Mouse (Mus musculus): ENCODE measurements around the gene Ccdc107. TPM values are rescaled to one million over a fixed set of nuclear protein-coding genes. Genes with fewer than 3 reads are reported as not detected.

Gene Ccdc107
- polyA plus RNA-seq, 1 experiment, result 85.4 TPM

DNA sequence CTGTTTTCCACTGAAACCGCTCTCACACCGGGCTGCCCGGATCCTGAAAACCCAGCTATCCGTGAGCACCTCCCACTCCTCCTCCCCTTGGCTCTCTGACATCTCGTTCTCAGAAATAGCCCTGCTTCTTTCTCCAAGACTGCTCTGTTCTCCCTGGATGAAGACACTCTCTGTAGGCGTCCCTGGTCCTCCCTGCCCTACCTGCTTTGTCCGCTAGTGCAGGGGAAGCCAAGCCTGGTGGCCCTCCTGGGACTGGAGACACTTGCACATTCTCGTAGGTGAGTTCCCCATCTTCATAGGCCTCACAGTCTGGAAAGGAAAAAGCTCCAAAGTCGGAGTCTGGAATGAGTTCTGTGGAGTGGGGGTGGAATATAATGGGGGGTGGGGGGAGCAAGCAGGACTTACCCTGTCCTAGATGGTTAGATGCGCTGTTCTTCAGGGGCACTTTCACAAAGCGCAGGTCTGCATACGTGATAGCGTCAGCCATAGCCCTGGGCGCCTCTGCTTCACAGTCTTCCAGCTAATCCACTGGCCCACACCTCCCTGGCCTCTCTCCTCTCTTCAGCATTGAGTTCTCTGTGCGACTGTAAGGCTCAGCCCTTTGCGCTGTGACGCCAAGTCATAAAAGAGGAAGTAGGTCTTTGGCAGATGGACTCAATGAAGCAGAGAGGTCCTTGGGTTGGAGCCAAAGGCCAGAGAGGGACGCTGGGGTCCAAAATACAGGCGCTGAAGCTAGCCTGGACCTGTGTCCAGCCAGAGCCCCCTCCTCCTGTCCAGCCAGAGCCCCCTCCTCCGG, 38.5 kb upstream of the Ccdc107 start, which contains the start of gene Cd72:
Cd72 (minus strand) TSS at position 588 of the 796 bp plus-strand sequence.
- 7% methylated on average over 20 of the region's 20 CpGs for WGBS
- peaks cover 36% of the 10 kb centered on the region; the same call in 1 of the 2 replicates for H3K4me1 ChIP-seq (ENCODE audit: control insufficient read depth, insufficient read depth, insufficient read length)
- DNase-seq (ENCODE audit: low read depth in 1 of 2, low spot score in 2 of 2), result peak; percentile 68 to 75

DNA sequence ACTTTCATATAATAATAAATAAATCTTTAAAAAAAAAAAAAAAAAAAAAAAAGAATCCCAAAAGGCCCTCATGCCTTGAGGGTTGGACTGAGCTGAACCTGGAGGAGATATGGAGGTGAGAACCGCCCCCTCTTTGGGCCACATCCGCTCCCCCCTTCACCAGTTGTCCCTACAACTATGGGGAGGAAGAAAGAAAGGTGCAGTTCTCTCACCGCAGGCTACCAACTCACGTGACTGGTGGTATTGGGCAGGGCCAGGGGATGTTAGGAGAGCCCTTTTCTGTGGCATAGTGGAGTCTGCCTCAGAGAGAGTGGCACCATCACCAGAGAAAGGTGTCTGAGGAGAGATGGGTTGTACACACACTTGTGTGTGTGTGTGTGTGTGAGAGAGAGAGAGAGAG, 36.2 kb upstream of the Ccdc107 start:
- WGBS, result 9% methylated on average over 4 of the region's 4 CpGs
- peak overlapping the region; percentile 91 for H3K27ac ChIP-seq (ENCODE audit: insufficient read depth, low read length)

More for the DNA sequence above, 38.5 kb upstream of the Ccdc107 start, which contains the start of gene Cd72:
- TF ChIP-seq CTCF (IDR thresholded peaks at IDR 0.05; ENCODE audit: extremely low read depth, insufficient read depth, insufficient read length, insufficient replicate concordance) (peak; percentile 45; the same call in 1 of the 2 replicates), POLR2A (IDR thresholded peaks at IDR 0.05; ENCODE audit: low read depth, low read length) (peak; percentile 92)
- Histone ChIP-seq H3K27ac (ENCODE audit: insufficient read depth, low read length) (peak within 1 kb of the TSS; percentile 96), H3K4me3 (ENCODE audit: extremely low read depth, insufficient read depth, insufficient read length) (peak within 1 kb of the TSS; percentile 70), H3K36me3 (ENCODE audit: control insufficient read depth, insufficient read depth, low read length) (peaks cover 9% of the 10 kb centered on the region; the same call in 1 of the 2 replicates), H3K27me3 (ENCODE audit: control insufficient read depth, insufficient read depth, low read length) (no peaks in the 10 kb centered on the region)

GRCm38 (mm10) chr4:43457124-43457523, 35.6 kb upstream of the Ccdc107 start:
- H3K4me1 ChIP-seq (ENCODE audit: control insufficient read depth, insufficient read depth, insufficient read length), result peaks cover 33% of the 10 kb centered on the region; the same call in 1 of the 2 replicates
- peak in 1 of 2 experiments; percentile 79 for DNase-seq (ENCODE audit: low read depth in 1 of 2, low spot score in 2 of 2)
- H3K36me3 ChIP-seq (ENCODE audit: control insufficient read depth, insufficient read depth, low read length), result 0 out of 2 replicates have a peak, but pooled peaks cover 2% of the 10 kb centered on the region
- H3K27ac ChIP-seq (ENCODE audit: insufficient read depth, low read length), result peak overlapping the region; percentile 91
- H3K27me3 ChIP-seq (ENCODE audit: control insufficient read depth, insufficient read depth, low read length), result no peaks in the 10 kb centered on the region
- no peak for TF ChIP-seq CTCF (IDR thresholded peaks at IDR 0.05; ENCODE audit: extremely low read depth, insufficient read depth, insufficient read length, insufficient replicate concordance)
- TF ChIP-seq POLR2A (IDR thresholded peaks at IDR 0.05; ENCODE audit: low read depth, low read length), result no peak
- no peak overlapping the region for H3K4me3 ChIP-seq (ENCODE audit: extremely low read depth, insufficient read depth, insufficient read length)
- WGBS, result 5% methylated on average over 8 of the region's 8 CpGs

More for the DNA sequence above, 36.2 kb upstream of the Ccdc107 start:
- Histone ChIP-seq H3K36me3 (ENCODE audit: control insufficient read depth, insufficient read depth, low read length) (peaks cover 3% of the 10 kb centered on the region; the same call in 1 of the 2 replicates), H3K4me3 (ENCODE audit: extremely low read depth, insufficient read depth, insufficient read length) (no peak overlapping the region), H3K27me3 (ENCODE audit: control insufficient read depth, insufficient read depth, low read length) (no peaks in the 10 kb centered on the region), H3K4me1 (ENCODE audit: control insufficient read depth, insufficient read depth, insufficient read length) (peaks cover 36% of the 10 kb centered on the region; the same call in 1 of the 2 replicates)
- TF ChIP-seq CTCF (IDR thresholded peaks at IDR 0.05; ENCODE audit: extremely low read depth, insufficient read depth, insufficient read length, insufficient replicate concordance) (no peak), POLR2A (IDR thresholded peaks at IDR 0.05; ENCODE audit: low read depth, low read length) (peak; percentile 15; the same call in 1 of the 2 replicates)
- DNase-seq (ENCODE audit: low read depth in 1 of 2, low spot score in 2 of 2), result peak; percentile 77 to 85

GRCm38 (mm10) chr4:43463102-43463501, 29.6 kb upstream of the Ccdc107 start:
- 86% methylated on average over 5 of the region's 5 CpGs for WGBS

GRCm38 (mm10) chr4:43465935-43466334, 26.8 kb upstream of the Ccdc107 start:
- whole genome bisulfite sequencing, result 31% methylated on average over 6 of the region's 6 CpGs
- Histone ChIP-seq H3K36me3 (ENCODE audit: control insufficient read depth, insufficient read depth, low read length) (no peaks in the 10 kb centered on the region), H3K4me1 (ENCODE audit: control insufficient read depth, insufficient read depth, insufficient read length) (peaks cover 15% of the 10 kb centered on the region; the same call in 1 of the 2 replicates), H3K27me3 (ENCODE audit: control insufficient read depth, insufficient read depth, low read length) (no peaks in the 10 kb centered on the region), H3K4me3 (ENCODE audit: extremely low read depth, insufficient read depth, insufficient read length) (no peak overlapping the region), H3K27ac (ENCODE audit: insufficient read depth, low read length) (peak overlapping the region; percentile 80)
- TF ChIP-seq CTCF (IDR thresholded peaks at IDR 0.05; ENCODE audit: extremely low read depth, insufficient read depth, insufficient read length, insufficient replicate concordance) (no peak), POLR2A (IDR thresholded peaks at IDR 0.05; ENCODE audit: low read depth, low read length) (no peak)
- no peak for DNase-seq (ENCODE audit: low read depth in 1 of 2, low spot score in 2 of 2)

More at GRCm38 (mm10) chr4:43463102-43463501, 29.6 kb upstream of the Ccdc107 start:
- no peaks in the 10 kb centered on the region for H3K36me3 ChIP-seq (ENCODE audit: control insufficient read depth, insufficient read depth, low read length)
- H3K4me1 ChIP-seq (ENCODE audit: control insufficient read depth, insufficient read depth, insufficient read length), result peaks cover 16% of the 10 kb centered on the region; the same call in 1 of the 2 replicates
- no peaks in the 10 kb centered on the region for H3K27me3 ChIP-seq (ENCODE audit: control insufficient read depth, insufficient read depth, low read length)
- no peak for DNase-seq (ENCODE audit: low read depth in 1 of 2, low spot score in 2 of 2)
- no peak overlapping the region for H3K4me3 ChIP-seq (ENCODE audit: extremely low read depth, insufficient read depth, insufficient read length)
- H3K27ac ChIP-seq (ENCODE audit: insufficient read depth, low read length), result no peak overlapping the region
- TF ChIP-seq POLR2A (IDR thresholded peaks at IDR 0.05; ENCODE audit: low read depth, low read length) (no peak), CTCF (IDR thresholded peaks at IDR 0.05; ENCODE audit: extremely low read depth, insufficient read depth, insufficient read length, insufficient replicate concordance) (no peak)

GRCm38 (mm10) chr4:43466872-43467271, 25.8 kb upstream of the Ccdc107 start:
- WGBS, result 66% methylated on average over 7 of the region's 7 CpGs
- no peak overlapping the region for H3K4me3 ChIP-seq (ENCODE audit: extremely low read depth, insufficient read depth, insufficient read length)
- no peak for TF ChIP-seq CTCF (IDR thresholded peaks at IDR 0.05; ENCODE audit: extremely low read depth, insufficient read depth, insufficient read length, insufficient replicate concordance)
- TF ChIP-seq POLR2A (IDR thresholded peaks at IDR 0.05; ENCODE audit: low read depth, low read length), result no peak
- H3K27me3 ChIP-seq (ENCODE audit: control insufficient read depth, insufficient read depth, low read length), result no peaks in the 10 kb centered on the region
- no peak for DNase-seq (ENCODE audit: low read depth in 1 of 2, low spot score in 2 of 2)
- 0 out of 2 replicates have a peak overlapping the region, but pooled peaks have one; percentile 62 for H3K27ac ChIP-seq (ENCODE audit: insufficient read depth, low read length)
- H3K4me1 ChIP-seq (ENCODE audit: control insufficient read depth, insufficient read depth, insufficient read length), result peaks cover 15% of the 10 kb centered on the region; the same call in 1 of the 2 replicates
- no peaks in the 10 kb centered on the region for H3K36me3 ChIP-seq (ENCODE audit: control insufficient read depth, insufficient read depth, low read length)
